Mouse (Mus musculus): ENCODE results near the gene Zfp72.

The Zfp72 gene

Small RNAs within 50 kb of the gene (microRNA-seq; reads per million reads assigned to microRNA genes)
- gene Mir692-3: 0 reads per million in 2 experiments
